Mouse (Mus musculus): ENCODE measurements around the gene Tsen2.
A peak's percentile ranks its signal among the peaks of the same experiment; 100 is the strongest.

Gene Tsen2

GRCm38 (mm10) chr6:115542341-115542740 is 2.1 kb upstream of the Tsen2 start:
- DNase-seq, result no peak

DNA sequence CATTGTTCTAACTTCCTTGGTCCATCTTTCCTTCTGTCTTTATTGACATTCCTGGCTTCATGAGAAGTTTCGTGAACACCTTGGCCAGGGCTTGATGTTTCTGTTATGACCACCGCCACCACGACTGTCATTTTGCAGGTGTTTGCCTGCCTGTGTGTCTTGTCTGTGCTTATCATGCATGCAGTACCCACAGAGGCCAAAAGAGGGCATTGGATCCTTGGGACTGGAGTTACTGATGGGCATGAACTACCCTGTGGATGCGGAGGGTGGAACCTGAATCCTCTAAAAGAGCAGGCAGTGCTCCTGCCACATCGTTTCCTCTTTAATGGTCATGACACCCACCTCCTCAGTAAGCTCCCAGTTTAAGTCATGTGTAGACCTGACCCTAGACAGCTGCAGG is 1.8 kb downstream of the Tsen2 start:
- DNase-seq, result peak; percentile 63

DNA sequence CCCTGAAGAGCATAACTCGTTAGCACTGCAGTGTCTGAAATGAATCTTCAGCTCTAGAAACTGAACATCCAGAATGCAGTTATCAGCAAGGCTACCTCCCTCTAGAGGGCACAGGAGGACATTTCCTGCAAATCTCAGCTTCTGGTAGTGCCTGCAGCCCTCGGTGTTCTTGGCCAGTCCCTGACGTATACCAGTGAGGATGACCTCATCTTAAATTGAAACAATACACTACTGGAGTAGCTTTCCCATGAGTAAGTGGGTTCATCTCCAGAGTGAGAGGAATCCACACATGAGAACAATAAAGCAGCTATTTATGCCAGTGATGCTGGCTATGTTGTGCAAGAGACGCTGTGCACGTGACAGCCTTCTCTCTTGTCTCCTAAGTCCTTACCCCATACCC is 11.0 kb downstream of the Tsen2 start:
- DNase-seq, result no peak

GRCm38 (mm10) chr6:115558176-115558575 is 13.7 kb downstream of the Tsen2 start:
- DNase-seq, result no peak

DNA sequence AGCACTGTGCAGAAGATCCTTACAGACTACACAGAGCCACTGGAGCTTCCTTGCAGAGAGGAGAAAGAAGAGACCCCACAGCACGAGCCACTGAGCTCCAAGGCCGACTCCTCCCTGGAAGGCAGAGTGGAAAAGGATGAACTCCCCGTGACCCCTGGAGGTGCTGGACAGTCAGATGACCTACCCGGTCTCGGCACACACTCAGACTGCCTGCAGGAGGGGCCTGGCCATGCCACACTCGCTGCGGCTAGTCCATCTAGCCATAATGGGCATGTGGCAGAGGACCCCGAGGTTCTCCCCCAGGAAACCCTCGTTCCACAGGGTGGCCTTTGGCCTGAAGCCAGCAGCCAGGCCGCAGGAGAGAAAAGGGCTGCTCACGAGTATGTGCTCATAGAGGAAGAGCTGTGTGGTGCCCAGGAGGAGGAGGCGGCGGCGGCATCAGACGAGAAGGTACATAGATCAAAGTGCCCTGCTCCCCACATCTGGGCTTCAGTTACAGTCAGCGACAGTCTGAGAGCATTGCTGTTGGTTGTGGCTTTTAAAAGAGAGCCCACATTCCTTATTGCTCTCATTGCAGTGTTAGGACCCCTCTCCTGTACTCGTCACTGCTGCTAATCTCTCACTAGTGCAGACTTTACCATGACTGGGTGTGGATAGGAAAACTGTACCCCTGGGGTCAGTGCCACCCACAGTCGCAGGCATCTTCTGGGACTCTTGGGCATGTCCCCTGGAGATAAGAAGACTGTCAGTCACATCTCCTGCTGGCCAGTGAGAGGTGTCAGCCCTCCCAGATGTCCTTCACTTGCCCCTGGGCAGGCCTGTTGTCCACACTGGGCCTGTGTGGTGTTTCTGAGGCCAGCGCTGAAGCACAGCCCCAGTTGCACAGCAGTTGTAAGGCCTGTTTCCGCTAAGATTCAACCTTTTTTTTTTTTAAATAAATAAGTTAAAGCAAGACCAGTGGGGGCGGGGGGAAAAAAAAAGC is 15.5 kb downstream of the Tsen2 start:
- peak; percentile 59 for DNase-seq

GRCm38 (mm10) chr6:115565479-115566045 is 21.1 kb downstream of the Tsen2 start:
- no peak for DNase-seq

GRCm38 (mm10) chr6:115574171-115574570 is 29.7 kb downstream of the Tsen2 start:
- DNase-seq, result no peak

GRCm38 (mm10) chr6:115577407-115577806 is 32.9 kb downstream of the Tsen2 start:
- DNase-seq, result no peak

- DNase-seq, result no peak
These were observed 33.5 kb downstream of the Tsen2 start for GRCm38 (mm10) chr6:115577941-115578340.

- DNase-seq, result no peak
These were observed 36.3 kb downstream of the Tsen2 start for GRCm38 (mm10) chr6:115580810-115581209.

GRCm38 (mm10) chr6:115582328-115583115 is 38.1 kb downstream of the Tsen2 start:
- DNase-seq, result no peak

DNA sequence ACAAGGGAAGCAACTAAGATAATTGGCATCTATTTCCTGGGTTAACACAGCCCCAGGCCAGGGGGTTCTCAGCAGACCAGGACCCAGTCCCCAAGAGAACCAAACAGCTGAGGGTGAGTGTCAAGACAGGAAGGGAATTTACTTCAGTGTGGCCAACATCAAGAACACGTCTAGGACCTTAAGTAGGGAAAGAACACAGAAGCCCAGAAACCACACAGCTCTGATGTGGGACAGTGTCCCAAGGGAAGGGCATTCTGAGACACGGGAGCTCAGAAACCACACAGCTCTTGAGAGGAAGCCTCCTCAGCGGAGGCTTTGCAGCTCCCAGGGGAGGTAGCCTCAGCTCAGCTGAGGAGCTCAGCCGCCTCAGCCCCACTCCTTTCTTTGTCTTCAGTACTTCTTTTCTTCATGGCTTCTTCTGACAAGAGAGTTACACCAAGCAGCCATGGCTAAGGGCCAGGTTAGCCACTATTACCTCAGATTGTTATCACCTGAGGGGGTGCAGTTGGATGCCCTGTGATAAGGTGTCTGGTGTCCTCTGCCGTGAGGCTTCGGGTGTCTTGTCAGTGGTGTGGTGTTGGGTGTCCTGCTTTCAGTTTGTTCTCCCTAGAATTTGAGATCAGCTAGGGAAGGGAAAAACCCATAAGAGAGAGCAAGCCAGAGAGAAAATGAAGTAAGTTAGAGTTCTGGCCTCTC is 39.1 kb downstream of the Tsen2 start:
- DNase-seq, result no peak

GRCm38 (mm10) chr6:115584176-115584575 is 39.7 kb downstream of the Tsen2 start:
- no peak for DNase-seq

DNA sequence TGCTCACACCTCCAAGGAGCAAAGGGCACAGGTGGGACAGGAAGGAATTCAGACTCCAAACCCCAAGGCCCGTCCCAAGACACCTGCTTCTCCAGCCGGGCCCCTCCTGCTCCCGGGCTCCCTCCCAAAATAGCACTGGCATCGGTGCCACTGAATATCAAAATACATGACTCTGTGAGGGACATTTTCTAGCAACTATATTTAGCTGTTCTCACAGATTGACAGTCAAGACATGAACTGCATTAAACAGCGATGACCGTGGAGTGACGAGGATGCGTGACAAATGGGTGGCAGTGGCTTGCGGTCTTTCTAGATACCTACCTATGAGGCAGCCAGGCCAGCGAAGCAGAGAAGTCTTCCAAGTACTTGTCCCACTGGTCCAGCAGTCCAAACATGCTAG is 41.9 kb downstream of the Tsen2 start:
- DNase-seq, result no peak

- DNase-seq, result no peak
These were observed 47.4 kb downstream of the Tsen2 start for GRCm38 (mm10) chr6:115591692-115592359.

GRCm38 (mm10) chr6:115592458-115592857 is 48.0 kb downstream of the Tsen2 start, which contains the start of gene Mkrn2os:
TSS of gene Mkrn2os (minus strand) at chr6:115592576.
- no peak for DNase-seq

DNA sequence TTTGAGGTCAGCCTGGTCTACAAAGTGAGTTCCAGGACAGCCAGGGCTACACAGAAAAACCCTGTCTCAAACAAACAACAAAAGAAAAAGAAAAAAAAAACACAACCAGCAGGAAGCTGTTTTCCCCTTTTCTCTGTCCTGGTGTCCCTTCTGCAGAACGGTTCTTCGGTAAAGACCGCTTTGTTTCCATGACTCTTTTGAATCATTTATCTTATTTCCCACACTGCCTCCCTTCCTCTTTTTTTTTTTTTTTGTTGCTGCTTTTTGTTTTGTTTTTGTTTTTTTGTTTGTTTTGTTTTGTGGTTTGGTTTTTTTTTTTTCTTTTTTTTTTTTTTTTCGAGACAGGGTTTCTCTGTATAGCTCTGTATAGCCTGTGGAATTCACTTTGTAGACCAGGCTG is 48.8 kb downstream of the Tsen2 start:
- DNase-seq, result no peak

DNA sequence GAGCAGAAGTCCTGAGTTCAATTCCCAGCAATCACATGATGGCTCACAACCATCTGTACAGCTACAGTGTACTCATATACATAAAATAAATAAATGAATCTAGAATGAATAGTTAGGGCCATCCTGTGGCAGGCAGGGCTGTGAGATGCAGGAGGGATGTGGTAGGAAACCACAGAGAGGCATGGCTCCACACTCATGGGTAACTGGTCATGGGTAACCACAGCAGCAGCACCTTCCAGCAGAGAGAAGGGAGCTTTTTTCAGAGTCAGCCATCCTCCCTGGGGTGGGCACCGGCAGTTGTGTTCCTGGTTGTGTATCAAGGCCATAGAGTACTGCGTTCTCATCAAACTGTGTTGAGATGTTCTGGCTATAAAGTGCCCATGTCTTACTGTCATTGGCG is 50.0 kb downstream of the Tsen2 start:
- DNase-seq, result no peak

DNA sequence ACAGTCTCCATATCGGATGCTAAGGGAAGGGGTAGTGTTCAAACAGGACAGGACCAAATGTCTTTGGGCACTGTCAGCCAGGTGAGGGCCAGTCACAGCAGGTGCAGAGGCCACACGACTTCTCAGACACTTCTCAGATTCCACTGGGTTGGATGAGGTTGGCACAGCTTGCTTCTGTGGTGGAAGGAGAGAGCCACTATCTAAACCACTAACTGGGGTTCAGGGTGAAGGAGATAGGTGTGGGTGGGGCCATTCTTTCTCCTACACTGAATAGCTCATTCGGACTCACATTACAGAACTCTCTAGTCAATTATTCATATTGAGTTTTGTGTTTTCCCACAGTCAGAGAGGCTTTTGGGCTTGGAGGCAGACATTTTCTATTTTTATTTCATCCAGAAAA is 51.2 kb downstream of the Tsen2 start:
- DNase-seq, result no peak

- peak; percentile 24 for DNase-seq
These were observed 56.9 kb downstream of the Tsen2 start for GRCm38 (mm10) chr6:115601322-115601714.

DNA sequence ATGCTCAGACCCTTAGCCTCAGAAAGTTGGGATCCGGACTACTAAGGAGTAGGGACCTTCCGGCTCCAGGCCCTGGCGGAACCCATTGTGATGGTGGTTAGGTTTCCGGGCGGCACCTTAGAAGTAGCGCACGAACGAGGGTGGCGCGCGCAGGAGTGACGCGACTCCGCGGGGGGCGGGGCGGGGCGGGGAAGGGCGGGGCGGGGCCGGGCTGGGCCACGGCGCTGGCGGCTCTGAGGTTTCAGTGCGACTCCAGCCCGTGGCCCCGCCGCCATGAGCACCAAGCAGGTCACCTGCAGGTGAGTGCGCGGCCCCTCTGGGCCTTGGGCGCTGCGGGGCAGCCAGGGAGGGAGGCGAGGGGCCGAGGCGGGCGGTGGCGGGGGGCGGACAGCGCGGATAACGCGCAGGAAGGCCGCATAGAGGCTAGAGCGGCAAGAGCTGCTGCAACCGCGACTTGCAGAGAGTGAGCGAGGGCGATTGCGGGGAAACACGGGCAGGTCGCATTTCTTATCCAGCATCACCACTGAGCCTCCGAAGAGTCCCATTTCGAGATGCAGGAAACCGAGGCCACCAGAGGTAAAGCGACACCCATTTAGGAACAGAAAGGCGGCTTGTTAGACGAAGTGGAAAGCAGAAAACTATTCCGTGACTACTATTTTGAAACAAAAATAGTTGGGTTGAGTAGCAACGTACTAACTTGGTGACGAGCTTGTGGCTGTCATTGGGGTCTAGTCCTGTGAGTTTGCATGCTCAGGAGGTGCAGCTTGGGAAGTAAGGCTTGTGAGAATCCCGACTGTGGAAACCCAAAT is 57.5 kb downstream of the Tsen2 start, which contains the start of gene Mkrn2:
Gene Mkrn2 (plus strand): TSS at position 188 of the 809 bp plus-strand sequence.
- DNase-seq, result peak; percentile 91

All from lung, postnatal 10 days (tissue).